Mouse (Mus musculus) limb, embryonic 11.5 days (tissue): ENCODE measurements around the gene Podxl2. TPM values are rescaled to one million over a fixed set of nuclear protein-coding genes. Genes with fewer than 3 reads are reported as not detected.

Source experiments
- ATAC-seq: fragments of 200-750 bp; cut with Nextera tagmentation; 2 replicates; pipeline ENCODE4 v1.8.0; 2017; ENCODE audit warnings: low read depth; ENCODE audit not compliant: insufficient number of reproducible peaks, low FRiP score, low TSS enrichment
- DNase-seq: peaks from one replicate; pipeline ENCODE4 v3.0.0-alpha.2; 2015; ENCODE audit warnings: low spot score
- H3K27ac ChIP-seq: fragments of 300-500 bp; sonication (generic); replicated peaks from 2 replicates; pipeline ENCODE4 v1.5.1; 2014; ENCODE audit warnings: low read depth, mild to moderate bottlenecking, low read length
- H3K27me3 ChIP-seq: fragments of 300-500 bp; sonication (generic); 2 replicates; pipeline ENCODE4 v1.6.1; 2014; ENCODE audit warnings: mild to moderate bottlenecking, low read length, mixed read lengths; ENCODE audit not compliant: control insufficient read depth, insufficient read depth
- H3K36me3 ChIP-seq: fragments of 300-500 bp; sonication (generic); 2 replicates; pipeline ENCODE4 v1.6.1; 2014; ENCODE audit warnings: mild to moderate bottlenecking, low read length, moderate library complexity, mixed read lengths; ENCODE audit not compliant: control insufficient read depth, insufficient read depth
- H3K4me1 ChIP-seq: fragments of 300-500 bp; sonication (generic); 2 replicates; pipeline ENCODE4 v1.6.1; 2014; ENCODE audit warnings: low read length, mixed read lengths; ENCODE audit not compliant: control insufficient read depth, insufficient read depth
- H3K4me2 ChIP-seq: fragments of 300-500 bp; sonication (generic); 2 replicates; pipeline ENCODE4 v1.6.1; 2014; ENCODE audit warnings: low read depth, mild to moderate bottlenecking, moderate library complexity; ENCODE audit not compliant: severe bottlenecking
- H3K4me3 ChIP-seq: fragments of 300-500 bp; sonication (generic); 2 replicates; pipeline ENCODE4 v1.5.1; 2014; ENCODE audit warnings: low read depth, low read length
- H3K9ac ChIP-seq: fragments of 300-500 bp; sonication (generic); 2 replicates; pipeline ENCODE4 v1.6.1; 2014; ENCODE audit warnings: mild to moderate bottlenecking, low read length
- H3K9me3 ChIP-seq: fragments of 300-500 bp; sonication (generic); 2 replicates; pipeline ENCODE4 v1.6.1; 2016; ENCODE audit warnings: low read length; ENCODE audit not compliant: control insufficient read depth
- WGBS: fragments of 180-500 bp; shearing (Covaris S2); extraction: QIAGEN DNeasy Blood & Tissue Kit; methylation state at CpG from one replicate; pipeline ENCODE4 v1.1.7; 2014; 5-methylcytosine and 5-hydroxymethylcytosine counted together
- polyA plus RNA-seq: library from polyadenylated mRNA; unstranded; fragments of >200 nt; fragmentation: Nextera tagmentation; extraction: Ambion mirVana; gene quantifications from 2 replicates; pipeline ENCODE4 v1.2.1, GENCODE M21; 2014

Gene Podxl2
- polyA plus RNA-seq, 1 experiment from 2014 or later = 50.2 TPM

DNA sequence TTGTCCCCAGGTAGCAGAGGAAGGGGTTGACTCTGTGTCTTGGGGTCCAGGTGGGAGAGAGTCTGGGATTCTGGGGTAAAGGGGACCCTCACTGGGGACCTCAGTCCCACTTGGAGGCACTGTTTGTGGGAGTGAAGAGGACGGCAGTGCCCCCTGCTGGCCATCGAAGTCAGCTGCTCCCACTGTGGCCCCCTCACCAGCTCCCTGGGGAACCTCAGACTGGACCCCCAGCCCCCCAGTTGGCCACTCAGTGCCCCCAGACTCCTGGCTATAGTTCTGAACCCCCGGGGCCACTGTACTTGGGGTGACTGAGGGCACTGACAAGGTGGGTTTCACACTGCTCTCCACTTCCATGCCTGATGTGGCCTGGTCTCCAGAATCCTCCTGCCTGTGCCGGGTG, 25.6 kb downstream of the Podxl2 start:
- ATAC-seq (no peak), DNase-seq (no peak)
- no peaks in the 10 kb centered on the region for H3K4me1 ChIP-seq
- H3K4me3 ChIP-seq = no peak overlapping the region
- H3K9ac ChIP-seq = no peak overlapping the region
- H3K27me3 ChIP-seq = no peaks in the 10 kb centered on the region
- H3K4me2 ChIP-seq = no peak overlapping the region
- no peak overlapping the region for H3K27ac ChIP-seq
- H3K36me3 ChIP-seq = no peaks in the 10 kb centered on the region
- no peaks in the 10 kb centered on the region for H3K9me3 ChIP-seq
- 52% methylated on average over 4 of the region's 4 CpGs for WGBS

DNA sequence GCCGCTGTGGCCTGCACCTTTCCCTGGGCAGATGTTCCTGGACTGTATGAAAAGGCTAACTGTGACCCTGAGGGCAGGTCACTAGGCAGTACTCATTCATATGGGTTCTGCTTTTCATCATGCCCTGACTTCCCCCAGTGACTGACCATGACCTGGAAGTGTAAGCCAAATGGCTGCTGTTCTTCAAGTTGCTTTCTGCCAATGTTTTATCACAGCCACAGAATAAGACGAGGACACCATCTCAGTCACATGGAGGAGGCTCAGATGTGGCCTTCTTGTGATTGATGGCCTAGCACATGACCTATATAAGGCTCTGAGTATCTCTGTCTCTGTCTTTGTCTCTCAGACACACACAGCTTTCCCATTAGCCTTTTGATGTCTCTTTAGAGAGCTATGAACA, 27.3 kb downstream of the Podxl2 start:
- Histone ChIP-seq H3K9ac (no peak overlapping the region), H3K27me3 (no peaks in the 10 kb centered on the region), H3K4me1 (peaks cover 3% of the 10 kb centered on the region), H3K4me3 (no peak overlapping the region), H3K4me2 (no peak overlapping the region), H3K9me3 (no peaks in the 10 kb centered on the region), H3K36me3 (no peaks in the 10 kb centered on the region), H3K27ac (no peak overlapping the region)
- ATAC-seq = no peak
- no peak for DNase-seq
- WGBS = 44% methylated on average over 2 of the region's 2 CpGs

DNA sequence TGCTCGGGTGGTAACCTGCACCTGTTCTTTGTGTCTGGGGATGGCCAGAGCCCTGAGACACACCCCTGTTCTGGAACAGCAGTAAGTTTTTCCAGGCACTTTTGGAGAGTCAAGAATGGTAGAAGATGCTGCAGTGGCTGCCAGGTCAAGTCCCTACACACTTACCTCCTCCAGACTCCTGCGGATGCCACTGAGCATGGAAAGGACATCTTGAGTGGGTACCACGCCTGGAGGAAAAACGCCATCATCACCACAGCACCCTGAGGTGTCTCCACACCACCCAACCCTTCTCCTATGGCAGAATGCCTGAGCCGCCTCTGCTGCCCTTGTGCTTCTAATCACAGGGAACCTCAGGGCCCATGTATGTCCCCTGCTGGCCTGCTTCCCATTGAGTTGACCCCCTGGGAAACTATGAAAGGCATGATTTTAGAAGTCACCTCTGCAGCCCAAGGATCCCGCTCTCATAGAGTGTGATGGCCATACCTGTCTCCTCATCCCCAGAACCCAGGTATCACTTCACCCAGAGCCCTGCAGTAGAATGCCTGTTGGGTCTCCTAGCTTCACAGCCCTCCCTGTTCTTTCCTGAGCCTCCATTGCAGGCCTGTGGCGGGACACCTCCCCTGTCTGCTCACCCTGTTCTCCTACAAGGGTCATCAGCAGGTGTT, 29.8 kb downstream of the Podxl2 start:
- H3K4me3 ChIP-seq = no peak overlapping the region
- H3K4me1 ChIP-seq = peaks cover 6% of the 10 kb centered on the region
- H3K27me3 ChIP-seq = no peaks in the 10 kb centered on the region
- no peak overlapping the region for H3K9ac ChIP-seq
- ATAC-seq = no peak
- H3K36me3 ChIP-seq = no peaks in the 10 kb centered on the region
- 85% methylated on average over 7 of the region's 7 CpGs for WGBS
- no peak overlapping the region for H3K4me2 ChIP-seq
- H3K27ac ChIP-seq = no peak overlapping the region
- no peaks in the 10 kb centered on the region for H3K9me3 ChIP-seq
- no peak for DNase-seq

- H3K4me2 ChIP-seq = no peak overlapping the region
- WGBS = 80% methylated on average over 9 of the region's 9 CpGs
Measured at GRCm38 (mm10) chr6:88843781-88844725, 30.8 kb downstream of the Podxl2 start.

DNA sequence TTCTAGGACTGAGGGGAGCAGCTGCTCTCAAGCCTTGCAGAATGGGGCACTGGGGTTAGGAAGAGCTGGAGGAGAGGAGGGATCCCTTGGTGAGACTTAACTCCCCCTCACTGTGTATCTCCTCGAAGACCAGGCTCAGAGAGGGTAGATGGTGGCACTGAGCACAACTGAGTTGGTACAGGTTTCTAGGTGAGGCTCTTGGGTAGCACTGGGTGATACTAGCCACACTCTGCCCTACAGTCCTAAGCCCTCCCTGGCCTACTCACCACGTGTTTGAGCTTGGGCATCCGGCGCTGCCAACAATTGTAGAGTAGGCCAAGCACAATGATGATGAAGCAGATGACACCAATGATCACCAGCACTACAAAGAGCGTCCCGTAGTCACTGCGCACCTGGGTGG, 31.6 kb downstream of the Podxl2 start:
- WGBS = 80% methylated on average over 7 of the region's 7 CpGs
- Histone ChIP-seq H3K27ac (no peak overlapping the region), H3K27me3 (no peaks in the 10 kb centered on the region), H3K9ac (no peak overlapping the region; the same call in 1 of the 2 replicates), H3K36me3 (no peaks in the 10 kb centered on the region), H3K4me2 (peak overlapping the region; percentile 74), H3K9me3 (no peaks in the 10 kb centered on the region), H3K4me1 (peaks cover 6% of the 10 kb centered on the region), H3K4me3 (peak overlapping the region; percentile 72)
- DNase-seq (no peak), ATAC-seq (no peak)

More at GRCm38 (mm10) chr6:88843781-88844725, 30.8 kb downstream of the Podxl2 start:
- ATAC-seq (no peak), DNase-seq (no peak)
- H3K9ac ChIP-seq = no peak overlapping the region
- H3K4me3 ChIP-seq = no peak overlapping the region
- no peaks in the 10 kb centered on the region for H3K27me3 ChIP-seq
- H3K36me3 ChIP-seq = no peaks in the 10 kb centered on the region
- H3K4me1 ChIP-seq = peaks cover 6% of the 10 kb centered on the region
- H3K9me3 ChIP-seq = no peaks in the 10 kb centered on the region
- H3K27ac ChIP-seq = no peak overlapping the region

GRCm38 (mm10) chr6:88842731-88843151, 32.1 kb downstream of the Podxl2 start:
- H3K27ac ChIP-seq = peak overlapping the region; percentile 75; the same call in 1 of the 2 replicates
- H3K4me1 ChIP-seq = peaks cover 6% of the 10 kb centered on the region
- peak overlapping the region; percentile 74 for H3K4me2 ChIP-seq
- no peaks in the 10 kb centered on the region for H3K27me3 ChIP-seq
- under 1% methylated on average over 30 of the region's 32 CpGs for WGBS
- peak overlapping the region; percentile 74 for H3K9ac ChIP-seq
- H3K9me3 ChIP-seq = no peaks in the 10 kb centered on the region
- no peaks in the 10 kb centered on the region for H3K36me3 ChIP-seq
- H3K4me3 ChIP-seq = peak overlapping the region; percentile 72
- ATAC-seq (no peak; the same call in none of the 2 replicates), DNase-seq (no peak)

DNA sequence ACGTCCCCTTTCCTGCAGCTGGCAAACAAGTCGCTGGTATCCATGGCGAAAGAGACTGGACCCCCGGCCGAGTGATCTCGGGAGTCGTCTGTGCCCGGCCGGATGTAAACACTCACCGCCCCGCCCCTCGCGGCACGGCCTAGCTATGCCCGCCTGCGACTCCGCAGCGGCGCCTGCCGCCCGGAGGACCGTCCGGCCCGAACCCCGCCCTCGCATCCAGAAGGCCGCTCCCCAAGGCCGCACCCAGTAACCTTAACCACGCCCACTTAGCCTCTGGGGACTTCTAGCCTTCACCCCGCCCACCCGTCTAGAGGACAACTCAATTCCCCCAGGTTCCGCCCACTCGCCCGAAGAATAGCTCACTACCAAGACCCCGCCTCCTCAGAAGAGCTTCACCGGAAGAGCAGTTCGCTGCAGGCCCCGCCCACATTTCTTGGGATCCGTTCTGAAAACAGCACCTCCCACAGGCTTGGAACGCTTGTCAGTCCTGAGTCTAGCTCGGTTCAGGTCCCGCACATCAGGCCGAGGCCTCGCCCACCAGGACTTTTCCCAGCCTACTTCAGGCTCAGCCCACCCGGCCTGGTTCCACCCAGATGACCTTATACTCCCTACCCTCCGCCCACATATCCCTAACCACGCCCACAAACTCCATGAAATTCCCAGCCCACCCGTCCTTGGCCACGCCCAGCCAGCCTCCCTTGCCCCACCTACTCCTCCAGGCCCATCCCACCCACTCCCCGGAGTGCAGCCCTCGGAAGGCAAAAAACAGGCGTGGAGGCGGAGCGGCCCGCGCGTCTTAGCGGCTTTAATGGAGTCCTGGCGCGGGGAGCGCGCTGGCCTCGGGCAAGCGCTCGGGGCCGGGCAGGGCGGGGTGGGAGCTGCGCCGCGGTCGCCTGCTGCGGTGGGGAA, 32.8 kb downstream of the Podxl2 start, which contains the start of gene Abtb1:
Abtb1 (minus strand) TSS at position 204 of the 909 bp plus-strand sequence.
- DNase-seq = peak; percentile 99
- Histone ChIP-seq H3K4me3 (peak within 1 kb of the TSS; percentile 72), H3K36me3 (no peaks in the 10 kb centered on the region), H3K9me3 (no peaks in the 10 kb centered on the region), H3K9ac (peak within 1 kb of the TSS; percentile 74), H3K27ac (peak within 1 kb of the TSS; percentile 75), H3K27me3 (no peaks in the 10 kb centered on the region), H3K4me1 (peaks cover 6% of the 10 kb centered on the region), H3K4me2 (peak within 1 kb of the TSS; percentile 74)
- under 1% methylated on average over 72 of the region's 72 CpGs for WGBS
- peak; percentile 98 for ATAC-seq

GRCm38 (mm10) chr6:88841514-88841780, 33.4 kb downstream of the Podxl2 start:
- ATAC-seq (no peak), DNase-seq (no peak)

More at GRCm38 (mm10) chr6:88841514-88841780, 33.4 kb downstream of the Podxl2 start:
- WGBS = under 1% methylated on average over 22 of the region's 22 CpGs
- Histone ChIP-seq H3K36me3 (no peaks in the 10 kb centered on the region), H3K4me2 (peak overlapping the region; percentile 74), H3K27me3 (no peaks in the 10 kb centered on the region), H3K4me1 (peaks cover 6% of the 10 kb centered on the region), H3K9me3 (no peaks in the 10 kb centered on the region), H3K9ac (peak overlapping the region; percentile 59), H3K27ac (no peak overlapping the region; the same call in 1 of the 2 replicates), H3K4me3 (peak overlapping the region; percentile 72)
